20 mouse cellular contexts compared by ENCODE assay signal in the genomic region with DNA sequence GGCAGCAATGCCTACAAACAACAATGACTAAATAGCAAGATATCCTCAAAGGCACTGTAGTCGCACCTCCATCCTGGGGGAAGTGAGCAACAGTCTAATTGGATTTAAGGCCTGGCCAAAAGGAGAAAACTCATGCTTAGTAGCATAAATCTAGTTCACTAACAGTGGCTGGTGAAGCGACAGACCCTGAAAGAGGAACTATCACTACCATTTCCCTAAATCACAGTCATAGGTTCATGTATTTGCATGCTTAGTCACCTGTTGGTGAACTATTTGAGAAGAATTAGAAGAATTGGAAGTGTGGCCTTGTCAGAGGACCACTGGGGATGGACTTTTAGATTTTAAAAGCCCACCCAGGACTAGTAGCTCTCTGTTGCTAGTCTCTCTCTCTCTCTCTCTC.
A peak's percentile ranks its signal among the peaks of the same experiment; 100 is the strongest.
DNase-seq lines count a peak whose midpoint lies in the region; ATAC-seq and TF ChIP-seq lines count a peak whose summit lies in the region.
"Had no signal": no experiment of that assay in that cellular context is flagged by ENCODE, and none has a peak within 500 bp of the region (broad histone marks: within the 10 kb centered on the region; RNA-seq: fewer than 3 reads in every experiment).

No protein-coding gene starts in this region.

- no peak for TF ChIP-seq POLR2A in CH12.LX (IDR thresholded peaks at IDR 0.05; ENCODE audit: low read depth, low read length)

- in situ Hi-C loops in CH12.LX (cut with MboI; ENCODE audit: low pct_ligation_motif_present, low pct_unique_long_range_greater_than_20kb, low sequenced_read_pairs): no loop called here

- H3K4me2 ChIP-seq in CH12.LX (ENCODE audit: insufficient read depth, low read depth, poor library complexity, severe bottlenecking): no peak overlapping the region
- H3K4me2 ChIP-seq: embryonic facial prominence, embryonic 12.5 days; forebrain, embryonic 13.5 days; forebrain, embryonic 15.5 days had no signal

- dilution Hi-C loops in CH12.LX (cut with MboI; ENCODE audit: extremely low pct_ligation_motif_present, extremely low pct_unique_long_range_greater_than_20kb, low sequenced_read_pairs): no loop called here

- no peak overlapping the region for H3K9ac ChIP-seq in CH12.LX (ENCODE audit: insufficient read depth, low read depth)
- H3K9ac ChIP-seq: embryonic facial prominence, embryonic 12.5 days; forebrain, embryonic 13.5 days; forebrain, embryonic 15.5 days; forebrain, postnatal 0 days had no signal

- H3K4me3 ChIP-seq in CH12.LX (replicated peaks in 1 of 3; ENCODE audit: low read depth in 2 of 3, low read length in 2 of 3, poor library complexity in 1 of 3): no peak overlapping the region
- H3K4me3 ChIP-seq: embryonic facial prominence, embryonic 10.5 days; embryonic facial prominence, embryonic 12.5 days; forebrain, embryonic 13.5 days; forebrain, embryonic 15.5 days had no signal

- TF ChIP-seq EP300 in CH12.LX (IDR thresholded peaks at IDR 0.05; ENCODE audit: low read length): no peak

- intact Hi-C loops in heart, postnatal 14 days (cut with DNase I): no loop called here

- H3K9me3 ChIP-seq in CH12.LX (replicated peaks; ENCODE audit: low read length): no peaks in the 10 kb centered on the region
- H3K9me3 ChIP-seq: embryonic facial prominence, embryonic 10.5 days; embryonic facial prominence, embryonic 12.5 days; forebrain, embryonic 13.5 days; forebrain, embryonic 15.5 days had no signal

- peaks cover 0 to 12% of the 10 kb centered on the region in 2 experiments; a peak in 2 of 4 replicates for H3K4me1 ChIP-seq in CH12.LX (ENCODE audit: control insufficient read depth in 1 of 2, insufficient read depth in 2 of 2)
- H3K4me1 ChIP-seq: embryonic facial prominence, embryonic 10.5 days; embryonic facial prominence, embryonic 12.5 days; forebrain, embryonic 13.5 days; forebrain, embryonic 15.5 days had no signal

- H3K27ac ChIP-seq in CH12.LX (ENCODE audit: insufficient read depth, low read depth): no peak overlapping the region
- H3K27ac ChIP-seq: embryonic facial prominence, embryonic 10.5 days; embryonic facial prominence, embryonic 12.5 days; forebrain, embryonic 13.5 days; forebrain, embryonic 15.5 days had no signal

- peak; percentile 51; the same call in 1 of the 2 replicates for ATAC-seq in neutrophil, adult 5-6 weeks (ENCODE audit: extremely low read depth, insufficient number of reproducible peaks, low FRiP score, poor library complexity, severe bottlenecking)
- ATAC-seq: CD4-positive, CD25-positive, alpha-beta regulatory T cell, adult 4 months; forebrain, embryonic 13.5 days; forebrain, embryonic 15.5 days; forebrain, postnatal 0 days had no signal

- no peak for TF ChIP-seq CTCF in CH12.LX (conservative IDR thresholded peaks at IDR 0.05 in 1 of 2, IDR thresholded peaks at IDR 0.05 in 1 of 2; ENCODE audit: low read depth in 2 of 2, low read length in 2 of 2)

- TF ChIP-seq RAD21 in CH12.LX (IDR thresholded peaks at IDR 0.05; ENCODE audit: low read depth, low read length): no peak

- H3K36me3 ChIP-seq in CH12.LX (replicated peaks in 1 of 2; ENCODE audit: control insufficient read depth in 1 of 2, insufficient read depth in 1 of 2, low read length in 1 of 2): no peaks in the 10 kb centered on the region
- H3K36me3 ChIP-seq: embryonic facial prominence, embryonic 10.5 days; embryonic facial prominence, embryonic 12.5 days; forebrain, embryonic 15.5 days had no signal

- DNase-seq in A20 (ENCODE audit: low read depth, low spot score) (peak; percentile 1), CH12.LX (ENCODE audit: extremely low read depth) (peak; percentile 57)
- DNase-seq in cerebellum, adult 11 months: no peak
- DNase-seq in natural killer cell, adult 2 months (ENCODE audit: low spot score in 2 of 2): no peak
- no peak for DNase-seq in heart, postnatal 14 days
- DNase-seq: adrenal gland, adult 2 months; adrenal gland, postnatal 10 days; adrenal gland, postnatal 25 days; cerebellum, adult 11-12 months; cerebellum, adult 2 months; cerebellum, adult 9-10 months; cerebellum, postnatal 10 days; cerebellum, postnatal 25 days; forebrain, postnatal 0 days had no signal

- H3K79me2 ChIP-seq in CH12.LX (replicated peaks; ENCODE audit: control insufficient read depth, extremely low read depth, insufficient read depth, poor library complexity, severe bottlenecking): no peaks in the 10 kb centered on the region

- H3K27me3 ChIP-seq in CH12.LX (replicated peaks): no peaks in the 10 kb centered on the region
- H3K27me3 ChIP-seq: embryonic facial prominence, embryonic 12.5 days; forebrain, embryonic 13.5 days; forebrain, embryonic 15.5 days had no signal

TF ChIP-seq in CH12.LX, 34 proteins besides CTCF, POLR2A, EP300 and RAD21:
- TF ChIP-seq ETS1 (conservative IDR thresholded peaks at IDR 0.05; ENCODE audit: low read depth, low read length) (no peak), MYC (IDR thresholded peaks at IDR 0.05; ENCODE audit: low read depth, low read length) (no peak), ZNF384 (IDR thresholded peaks at IDR 0.05; ENCODE audit: low read depth, low read length) (no peak), UBTF (IDR thresholded peaks at IDR 0.05; ENCODE audit: low read depth, low read length) (no peak), IRF4 (IDR thresholded peaks at IDR 0.05; ENCODE audit: low read depth, low read length) (no peak), RCOR1 (conservative IDR thresholded peaks at IDR 0.05; ENCODE audit: low read depth, low read length) (no peak), HCFC1 (IDR thresholded peaks at IDR 0.05; ENCODE audit: low read depth, low read length) (no peak), MEF2A (IDR thresholded peaks at IDR 0.05; ENCODE audit: borderline replicate concordance, low read depth, low read length) (no peak)

Comparison
In these comparisons a context has a peak if more than half of its experiments do, and no peak if none do; other contexts are left out.
1. DNase-seq: peak in A20 (single experiment) and CH12.LX (single experiment); none in cerebellum, adult 11 months (single experiment), natural killer cell, adult 2 months (0 of 2) and heart, postnatal 14 days (0 of 2).